Mouse (Mus musculus) kidney, adult 2 months (tissue): ENCODE measurements at regions not wholly inside any gene's neighbourhood (a gene's known extent, or its start where the extent isn't known, plus 50 kb on each side); places are given as distances from the start of the nearest gene placed in this dataset.

Source experiments
- CTCF ChIP-seq: fragments of 200-500 bp; conservative IDR thresholded peaks from 2 replicates; pipeline ENCODE4 v1.5.1; 2011; ENCODE audit warnings: low read depth, mild to moderate bottlenecking, control low read depth, low read length, moderate library complexity, mixed read lengths; ENCODE audit not compliant: insufficient read depth, insufficient read length
- POLR2A ChIP-seq: fragments of 200-500 bp; IDR thresholded peaks from one replicate; pipeline ENCODE4 v1.6.1; 2011; ENCODE audit warnings: low read depth, low read length, control low read depth

GRCm38 (mm10) chr15:11646241-11646640 lies 246.8 kb upstream of the Tars start:
- no peak for TF ChIP-seq CTCF
- TF ChIP-seq POLR2A: no peak
